Mouse (Mus musculus) midbrain, embryonic 13.5 days (tissue): ENCODE measurements at regions not wholly inside any gene's neighbourhood (a gene's known extent, or its start where the extent isn't known, plus 50 kb on each side); places are given as distances from the start of the nearest gene placed in this dataset.
A peak's percentile ranks its signal among the peaks of the same experiment; 100 is the strongest.

Source experiments
- ATAC-seq: fragments of 200-750 bp; cut with Nextera tagmentation; 2 replicates; pipeline ENCODE4 v1.8.0; 2017; ENCODE audit warnings: mild to moderate bottlenecking, moderate TSS enrichment, moderate library complexity
- H3K27ac ChIP-seq: fragments of 300-500 bp; sonication (generic); 2 replicates; pipeline ENCODE4 v1.5.1; 2015; ENCODE audit warnings: inconsistent platforms, mild to moderate bottlenecking, moderate library complexity
- H3K27me3 ChIP-seq: fragments of 300-500 bp; sonication (generic); 2 replicates; pipeline ENCODE4 v1.6.1; 2015; ENCODE audit warnings: mild to moderate bottlenecking, inconsistent platforms
- H3K36me3 ChIP-seq: fragments of 300-500 bp; sonication (generic); 2 replicates; pipeline ENCODE4 v1.6.1; 2015; ENCODE audit warnings: mild to moderate bottlenecking, inconsistent platforms
- H3K4me1 ChIP-seq: fragments of 300-500 bp; sonication (generic); replicated peaks from 2 replicates; pipeline ENCODE4 v1.6.1; 2015; ENCODE audit warnings: inconsistent platforms
- H3K4me2 ChIP-seq: fragments of 300-500 bp; sonication (generic); replicated peaks from 2 replicates; pipeline ENCODE4 v1.6.1; 2015; ENCODE audit warnings: moderate library complexity, mild to moderate bottlenecking, inconsistent platforms
- H3K4me3 ChIP-seq: fragments of 300-500 bp; sonication (generic); replicated peaks from 2 replicates; pipeline ENCODE4 v1.5.1; 2015; ENCODE audit warnings: mild to moderate bottlenecking, inconsistent platforms
- H3K9ac ChIP-seq: fragments of 300-500 bp; sonication (generic); replicated peaks from 2 replicates; pipeline ENCODE4 v1.6.1; 2015; ENCODE audit warnings: mild to moderate bottlenecking, inconsistent platforms
- H3K9me3 ChIP-seq: fragments of 300-500 bp; sonication (generic); 2 replicates; pipeline ENCODE4 v1.6.1; 2016; ENCODE audit warnings: mild to moderate bottlenecking, inconsistent platforms
- WGBS: fragments of 180-500 bp; shearing (Covaris S2); methylation state at CpG from one replicate; pipeline ENCODE4 v1.1.7; 2015; 5-methylcytosine and 5-hydroxymethylcytosine counted together

- Histone ChIP-seq H3K4me3 (no peak overlapping the region), H3K4me1 (peaks cover 19% of the 10 kb centered on the region), H3K27ac (no peak overlapping the region), H3K36me3 (no peaks in the 10 kb centered on the region), H3K4me2 (no peak overlapping the region), H3K9me3 (no peaks in the 10 kb centered on the region), H3K9ac (no peak overlapping the region), H3K27me3 (no peaks in the 10 kb centered on the region)
- ATAC-seq, result no peak
- 78% methylated on average over 12 of the region's 12 CpGs for WGBS
Measured at GRCm38 (mm10) chr9:46423184-46423967, 103.6 kb upstream of the 4931429L15Rik start.

- Histone ChIP-seq H3K4me3 (no peak overlapping the region), H3K9me3 (no peaks in the 10 kb centered on the region), H3K27me3 (no peaks in the 10 kb centered on the region), H3K4me1 (peaks cover 19% of the 10 kb centered on the region), H3K27ac (no peak overlapping the region), H3K9ac (no peak overlapping the region), H3K36me3 (no peaks in the 10 kb centered on the region), H3K4me2 (no peak overlapping the region)
- 34% methylated on average over 7 of the region's 7 CpGs for WGBS
- ATAC-seq, result no peak
Measured at GRCm38 (mm10) chr9:46421688-46422274, 102.0 kb upstream of the 4931429L15Rik start.

GRCm38 (mm10) chr9:46411686-46412085 is 91.9 kb upstream of the 4931429L15Rik start:
- H3K27ac ChIP-seq, result no peak overlapping the region
- WGBS, result 84% methylated on average over 10 of the region's 10 CpGs
- no peak for ATAC-seq
- H3K9me3 ChIP-seq, result peaks cover 8% of the 10 kb centered on the region
- H3K4me3 ChIP-seq, result no peak overlapping the region
- H3K4me2 ChIP-seq, result no peak overlapping the region
- H3K4me1 ChIP-seq, result no peaks in the 10 kb centered on the region; the same call in 1 of the 2 replicates
- no peaks in the 10 kb centered on the region for H3K27me3 ChIP-seq
- H3K9ac ChIP-seq, result no peak overlapping the region
- no peaks in the 10 kb centered on the region for H3K36me3 ChIP-seq

GRCm38 (mm10) chr9:46408776-46409175 is 89.0 kb upstream of the 4931429L15Rik start:
- 79% methylated on average over 10 of the region's 10 CpGs for WGBS
- no peak overlapping the region for H3K4me3 ChIP-seq
- no peaks in the 10 kb centered on the region for H3K27me3 ChIP-seq
- no peak for ATAC-seq
- H3K27ac ChIP-seq, result no peak overlapping the region
- H3K4me2 ChIP-seq, result no peak overlapping the region
- H3K9me3 ChIP-seq, result peaks cover 8% of the 10 kb centered on the region
- H3K36me3 ChIP-seq, result no peaks in the 10 kb centered on the region
- H3K4me1 ChIP-seq, result no peaks in the 10 kb centered on the region; the same call in 1 of the 2 replicates
- no peak overlapping the region for H3K9ac ChIP-seq

- 69% methylated on average over 8 of the region's 8 CpGs for WGBS
- ATAC-seq, result no peak
Measured at GRCm38 (mm10) chr9:46406606-46407005, 86.8 kb upstream of the 4931429L15Rik start.

GRCm38 (mm10) chr9:46396591-46396990 is 76.8 kb upstream of the 4931429L15Rik start:
- Histone ChIP-seq H3K36me3 (no peaks in the 10 kb centered on the region), H3K27me3 (peaks cover 24% of the 10 kb centered on the region), H3K9ac (no peak overlapping the region), H3K4me3 (no peak overlapping the region), H3K27ac (no peak overlapping the region), H3K4me2 (no peak overlapping the region), H3K4me1 (peaks cover 20% of the 10 kb centered on the region; the same call in 1 of the 2 replicates), H3K9me3 (peaks cover 4% of the 10 kb centered on the region; the same call in 1 of the 2 replicates)
- ATAC-seq, result no peak
- 85% methylated on average over 7 of the region's 7 CpGs for WGBS

More at GRCm38 (mm10) chr9:46406606-46407005, 86.8 kb upstream of the 4931429L15Rik start:
- no peaks in the 10 kb centered on the region for H3K27me3 ChIP-seq
- H3K9me3 ChIP-seq, result no peaks in the 10 kb centered on the region
- H3K9ac ChIP-seq, result no peak overlapping the region
- H3K4me3 ChIP-seq, result no peak overlapping the region
- no peaks in the 10 kb centered on the region for H3K36me3 ChIP-seq
- H3K4me2 ChIP-seq, result no peak overlapping the region
- no peaks in the 10 kb centered on the region; the same call in 1 of the 2 replicates for H3K4me1 ChIP-seq
- H3K27ac ChIP-seq, result no peak overlapping the region

GRCm38 (mm10) chr9:46395156-46395765 is 75.5 kb upstream of the 4931429L15Rik start:
- ATAC-seq, result no peak
- H3K4me3 ChIP-seq, result no peak overlapping the region
- no peaks in the 10 kb centered on the region for H3K36me3 ChIP-seq
- WGBS, result 52% methylated on average over 14 of the region's 14 CpGs
- H3K27me3 ChIP-seq, result peaks cover 30% of the 10 kb centered on the region
- H3K4me2 ChIP-seq, result no peak overlapping the region
- no peak overlapping the region for H3K27ac ChIP-seq
- no peak overlapping the region for H3K9ac ChIP-seq
- H3K4me1 ChIP-seq, result peaks cover 27% of the 10 kb centered on the region
- H3K9me3 ChIP-seq, result peaks cover 4% of the 10 kb centered on the region; the same call in 1 of the 2 replicates

- H3K9ac ChIP-seq, result no peak overlapping the region
- H3K27ac ChIP-seq, result no peak overlapping the region
- H3K4me3 ChIP-seq, result no peak overlapping the region
- H3K4me2 ChIP-seq, result no peak overlapping the region
- H3K36me3 ChIP-seq, result no peaks in the 10 kb centered on the region
- H3K27me3 ChIP-seq, result peaks cover 30% of the 10 kb centered on the region
- H3K4me1 ChIP-seq, result peaks cover 37% of the 10 kb centered on the region
- H3K9me3 ChIP-seq, result peaks cover 4% of the 10 kb centered on the region; the same call in 1 of the 2 replicates
- no peak for ATAC-seq
- WGBS, result 72% methylated on average over 7 of the region's 7 CpGs
Measured at GRCm38 (mm10) chr9:46394239-46394638, 74.5 kb upstream of the 4931429L15Rik start.

GRCm38 (mm10) chr9:46392641-46393321 is 73.0 kb upstream of the 4931429L15Rik start:
- Histone ChIP-seq H3K9me3 (no peaks in the 10 kb centered on the region), H3K9ac (0 out of 2 replicates have a peak overlapping the region, but pooled peaks have one; percentile 28), H3K4me3 (no peak overlapping the region), H3K36me3 (no peaks in the 10 kb centered on the region), H3K4me1 (peaks cover 48% of the 10 kb centered on the region), H3K27ac (no peak overlapping the region), H3K4me2 (peak overlapping the region; percentile 33), H3K27me3 (peaks cover 30% of the 10 kb centered on the region)
- ATAC-seq, result peak; percentile 28
- WGBS, result 7% methylated on average over 23 of the region's 23 CpGs

- no peaks in the 10 kb centered on the region for H3K36me3 ChIP-seq
- ATAC-seq, result peak; percentile 19; the same call in 1 of the 2 replicates
- H3K27ac ChIP-seq, result peak overlapping the region; percentile 86
- 3% methylated on average over 9 of the region's 9 CpGs for WGBS
- H3K27me3 ChIP-seq, result peaks cover 22% of the 10 kb centered on the region
- peak overlapping the region; percentile 63 for H3K9ac ChIP-seq
- peak overlapping the region; percentile 63 for H3K4me2 ChIP-seq
- H3K9me3 ChIP-seq, result no peaks in the 10 kb centered on the region; the same call in 1 of the 2 replicates
- H3K4me3 ChIP-seq, result peak overlapping the region; percentile 43
- peaks cover 40% of the 10 kb centered on the region for H3K4me1 ChIP-seq
Measured at GRCm38 (mm10) chr9:46389741-46390140, 70.0 kb upstream of the 4931429L15Rik start.

GRCm38 (mm10) chr9:46388677-46389676 is 69.2 kb upstream of the 4931429L15Rik start:
- WGBS, result 20% methylated on average over 16 of the region's 17 CpGs
- peak overlapping the region; percentile 63 for H3K9ac ChIP-seq

More at GRCm38 (mm10) chr9:46388677-46389676, 69.2 kb upstream of the 4931429L15Rik start:
- H3K36me3 ChIP-seq, result no peaks in the 10 kb centered on the region
- H3K9me3 ChIP-seq, result no peaks in the 10 kb centered on the region; the same call in 1 of the 2 replicates
- peak overlapping the region; percentile 63 for H3K4me2 ChIP-seq
- peaks cover 20% of the 10 kb centered on the region for H3K27me3 ChIP-seq
- H3K27ac ChIP-seq, result peak overlapping the region; percentile 86
- peak overlapping the region; percentile 43 for H3K4me3 ChIP-seq
- peaks cover 39% of the 10 kb centered on the region for H3K4me1 ChIP-seq
- peak; percentile 82 for ATAC-seq
